Mouse (Mus musculus) liver, embryonic 11.5 days (tissue): Measurements from ENCODE around the gene Ikzf2. TPM values are rescaled to one million over a fixed set of nuclear protein-coding genes. Genes with fewer than 3 reads are reported as not detected.

ENCODE experiments used
- ATAC-seq: fragments of 200-750 bp; cut with Nextera tagmentation; replicated peaks from 2 replicates; pipeline ENCODE4 v1.8.0; 2017; ENCODE audit warnings: moderate number of reproducible peaks, mild to moderate bottlenecking, moderate TSS enrichment, moderate library complexity; ENCODE audit not compliant: low FRiP score
- DNase-seq: peaks from one replicate; pipeline ENCODE4 v3.0.0-alpha.2; 2017; ENCODE audit warnings: low spot score
- H3K27ac ChIP-seq: fragments of 300-500 bp; sonication (generic); 2 replicates; pipeline ENCODE4 v1.5.1; 2014; ENCODE audit warnings: mild to moderate bottlenecking, low read depth, low read length, control low read depth
- H3K27me3 ChIP-seq: fragments of 300-500 bp; sonication (generic); replicated peaks from 2 replicates; pipeline ENCODE4 v1.6.1; 2014; ENCODE audit warnings: low read length, mixed read lengths; ENCODE audit not compliant: control insufficient read depth, insufficient read depth
- H3K36me3 ChIP-seq: fragments of 300-500 bp; sonication (generic); 2 replicates; pipeline ENCODE4 v1.6.1; 2014; ENCODE audit warnings: mild to moderate bottlenecking, low read length, moderate library complexity, mixed read lengths; ENCODE audit not compliant: control insufficient read depth, insufficient read depth
- H3K4me1 ChIP-seq: fragments of 300-500 bp; sonication (generic); replicated peaks from 2 replicates; pipeline ENCODE4 v1.6.1; 2014; ENCODE audit warnings: low read length, mixed read lengths; ENCODE audit not compliant: control insufficient read depth, insufficient read depth
- H3K4me2 ChIP-seq: fragments of 300-500 bp; sonication (generic); 2 replicates; pipeline ENCODE4 v1.6.1; 2014; ENCODE audit warnings: mild to moderate bottlenecking, control low read depth, moderate library complexity
- H3K4me3 ChIP-seq: fragments of 300-500 bp; sonication (generic); 2 replicates; pipeline ENCODE4 v1.5.1; 2014; ENCODE audit warnings: low read depth, low read length, control low read depth
- H3K9ac ChIP-seq: fragments of 300-500 bp; sonication (generic); 2 replicates; pipeline ENCODE4 v1.6.1; 2014; ENCODE audit warnings: low read depth, low read length, control low read depth
- H3K9me3 ChIP-seq: fragments of 300-500 bp; sonication (generic); 2 replicates; pipeline ENCODE4 v1.6.1; 2016; ENCODE audit warnings: low read length, inconsistent platforms, mixed read lengths; ENCODE audit not compliant: control insufficient read depth
- WGBS: fragments of 180-500 bp; shearing (Covaris S2); extraction: QIAGEN DNeasy Blood & Tissue Kit; methylation state at CpG from one replicate; pipeline ENCODE4 v1.1.7; 2014; 5-methylcytosine and 5-hydroxymethylcytosine counted together
- polyA plus RNA-seq: library from polyadenylated mRNA; unstranded; fragments of >200 nt; fragmentation: Nextera tagmentation; extraction: Ambion mirVana; gene quantifications from 2 replicates; pipeline ENCODE4 v1.2.1, GENCODE M21; 2014

Gene Ikzf2
- polyA plus RNA-seq, 1 experiment from 2014 or later = 3.5 TPM

DNA sequence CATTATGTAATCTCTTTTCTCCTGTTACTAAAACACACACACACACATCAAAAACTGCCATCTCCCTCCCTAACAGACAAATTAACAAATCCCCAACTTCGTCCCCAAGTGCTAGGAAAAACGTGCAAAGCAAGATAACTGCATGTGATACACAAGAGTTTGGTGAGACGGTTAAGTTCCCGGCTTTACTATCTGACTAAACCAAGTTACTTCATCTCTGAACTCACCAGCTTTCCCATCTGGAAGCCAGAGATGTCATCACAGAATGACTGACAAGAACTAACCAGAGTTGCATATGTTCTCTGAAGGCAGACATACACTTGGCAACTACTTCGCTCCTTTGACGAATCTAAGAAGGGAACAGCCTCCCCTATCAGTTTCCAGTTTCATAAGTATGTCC is 56.5 kb downstream of the Ikzf2 start:
- WGBS = 43% methylated on average over 6 of the region's 6 CpGs
- no peak for DNase-seq
- Histone ChIP-seq H3K9me3 (no peaks in the 10 kb centered on the region), H3K36me3 (no peaks in the 10 kb centered on the region), H3K4me3 (no peak overlapping the region), H3K9ac (no peak overlapping the region), H3K4me1 (no peaks in the 10 kb centered on the region), H3K27ac (no peak overlapping the region), H3K27me3 (no peaks in the 10 kb centered on the region), H3K4me2 (no peak overlapping the region)
- peak; percentile 54 for ATAC-seq

DNA sequence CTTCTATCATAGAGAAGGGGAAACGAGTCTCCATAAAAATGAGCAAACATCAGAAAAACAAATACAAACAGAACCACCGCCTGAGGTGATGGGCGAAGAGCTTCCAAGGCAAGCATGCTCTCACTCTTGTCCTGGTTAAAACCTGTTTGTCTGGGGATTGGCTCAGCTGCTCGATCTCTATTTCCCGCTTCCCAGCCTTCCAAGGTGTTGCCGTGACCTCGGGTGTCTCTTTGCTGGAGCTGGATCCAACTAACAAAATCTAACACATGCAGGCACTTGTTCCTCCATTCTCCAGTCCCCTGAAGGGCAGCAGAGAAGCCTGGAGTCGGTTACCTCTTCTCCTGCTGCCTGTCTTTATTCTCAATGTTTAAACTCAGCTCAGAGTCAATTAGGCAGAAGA is 57.5 kb downstream of the Ikzf2 start:
- no peak overlapping the region for H3K9ac ChIP-seq
- H3K4me2 ChIP-seq = no peak overlapping the region
- H3K4me3 ChIP-seq = no peak overlapping the region
- H3K27ac ChIP-seq = no peak overlapping the region
- no peaks in the 10 kb centered on the region for H3K36me3 ChIP-seq
- no peaks in the 10 kb centered on the region for H3K27me3 ChIP-seq
- WGBS = 72% methylated on average over 8 of the region's 8 CpGs
- H3K9me3 ChIP-seq = no peaks in the 10 kb centered on the region
- no peak for ATAC-seq
- no peak for DNase-seq
- H3K4me1 ChIP-seq = no peaks in the 10 kb centered on the region

DNA sequence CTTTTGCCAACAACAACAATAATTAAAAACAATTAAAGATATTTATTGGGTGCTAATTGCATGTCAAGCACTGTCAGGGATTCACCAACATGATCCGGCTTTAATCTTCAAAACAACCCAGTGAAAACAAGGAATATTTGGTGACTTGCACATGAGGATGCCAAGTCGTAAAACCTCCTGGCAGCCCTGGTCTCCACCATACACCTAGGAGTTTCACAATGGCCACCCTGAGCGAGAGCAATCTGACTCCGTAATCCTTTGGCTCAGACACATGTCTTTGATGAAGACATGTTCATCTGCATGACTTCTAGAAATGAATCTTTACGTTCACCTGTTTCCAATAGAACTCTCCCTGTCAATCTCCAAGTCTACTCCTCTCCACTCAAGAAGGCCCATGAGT is 75.0 kb downstream of the Ikzf2 start:
- 90% methylated on average over 5 of the region's 5 CpGs for WGBS

DNA sequence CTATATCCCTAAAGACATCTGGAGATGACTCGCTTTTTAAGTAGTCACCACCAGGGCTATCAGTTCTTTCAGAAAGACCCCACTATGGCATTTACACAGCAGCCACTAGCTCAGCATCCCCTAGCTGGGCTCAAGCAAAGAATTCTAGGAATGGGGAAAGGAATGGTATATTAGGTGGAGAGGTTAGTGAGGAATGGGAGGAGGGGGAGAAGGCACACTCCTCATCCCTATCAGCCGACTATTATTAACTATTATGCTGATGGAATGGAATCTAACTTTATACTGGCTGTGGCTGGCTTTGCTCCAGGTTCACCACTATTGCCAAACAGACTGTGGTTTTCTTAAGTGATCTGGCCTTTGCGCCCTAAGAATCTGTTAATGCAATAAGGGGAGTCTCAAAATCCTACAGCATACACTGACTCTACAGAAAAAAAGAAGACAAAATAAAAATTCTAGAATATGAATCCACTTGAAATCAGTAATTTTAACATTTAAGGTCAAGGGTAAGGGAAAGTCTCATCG is 75.8 kb downstream of the Ikzf2 start:
- ATAC-seq (no peak), DNase-seq (no peak)
- Histone ChIP-seq H3K27ac (no peak overlapping the region), H3K4me2 (no peak overlapping the region), H3K27me3 (no peaks in the 10 kb centered on the region), H3K4me3 (no peak overlapping the region), H3K9me3 (no peaks in the 10 kb centered on the region), H3K4me1 (no peaks in the 10 kb centered on the region; the same call in 1 of the 2 replicates), H3K36me3 (no peaks in the 10 kb centered on the region), H3K9ac (no peak overlapping the region)
- 80% methylated on average over 4 of the region's 4 CpGs for WGBS

More for the DNA sequence above, 75.0 kb downstream of the Ikzf2 start:
- Histone ChIP-seq H3K4me2 (no peak overlapping the region), H3K4me3 (no peak overlapping the region), H3K27ac (no peak overlapping the region), H3K9ac (no peak overlapping the region), H3K27me3 (no peaks in the 10 kb centered on the region), H3K36me3 (no peaks in the 10 kb centered on the region), H3K4me1 (no peaks in the 10 kb centered on the region; the same call in 1 of the 2 replicates), H3K9me3 (no peaks in the 10 kb centered on the region)
- DNase-seq = no peak
- ATAC-seq = no peak

DNA sequence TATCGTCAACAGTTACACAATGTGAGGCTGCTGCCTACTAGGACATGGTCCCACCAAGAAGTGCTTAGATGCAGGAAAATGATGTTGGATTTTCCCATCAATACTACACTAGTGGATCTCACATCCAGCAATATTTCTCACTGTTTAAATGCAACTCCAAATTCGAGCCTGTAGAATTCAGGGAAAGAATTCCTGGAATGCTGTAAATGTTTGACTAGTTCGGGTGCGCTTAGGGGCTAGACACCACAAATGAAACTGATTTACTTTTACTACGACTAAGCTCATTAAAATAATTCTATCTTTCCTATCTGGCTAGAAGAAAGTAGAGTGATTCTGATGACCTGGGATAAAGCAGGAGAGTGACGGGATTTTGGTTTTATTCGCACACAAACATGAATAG is 76.3 kb downstream of the Ikzf2 start:
- H3K27me3 ChIP-seq = no peaks in the 10 kb centered on the region
- no peak overlapping the region for H3K27ac ChIP-seq
- no peak for ATAC-seq
- no peak overlapping the region for H3K4me2 ChIP-seq
- no peak overlapping the region for H3K9ac ChIP-seq
- H3K36me3 ChIP-seq = no peaks in the 10 kb centered on the region
- WGBS = 73% methylated on average over 7 of the region's 7 CpGs
- H3K9me3 ChIP-seq = no peaks in the 10 kb centered on the region
- H3K4me1 ChIP-seq = no peaks in the 10 kb centered on the region; the same call in 1 of the 2 replicates
- H3K4me3 ChIP-seq = no peak overlapping the region
- no peak for DNase-seq

DNA sequence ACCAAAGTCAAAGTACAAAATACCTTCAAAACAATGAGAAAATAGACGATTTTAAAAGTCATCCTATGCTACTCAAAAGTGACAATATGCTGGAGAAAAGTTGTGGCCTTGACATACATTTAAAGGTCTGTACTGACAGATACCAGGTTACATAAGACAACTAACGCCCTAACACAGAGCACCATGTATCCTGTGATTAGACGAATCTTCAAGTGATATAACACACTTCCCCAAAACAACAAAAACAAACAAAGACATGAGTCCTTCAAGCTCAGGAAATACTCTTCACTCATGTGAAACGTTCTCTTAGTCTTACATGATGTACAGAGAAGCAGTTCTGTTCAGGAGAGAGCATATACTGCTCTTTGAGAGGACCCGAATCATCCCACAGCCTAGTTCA is 78.2 kb downstream of the Ikzf2 start:
- Histone ChIP-seq H3K4me3 (no peak overlapping the region), H3K27me3 (no peaks in the 10 kb centered on the region), H3K4me2 (no peak overlapping the region), H3K9ac (no peak overlapping the region), H3K9me3 (no peaks in the 10 kb centered on the region), H3K27ac (no peak overlapping the region), H3K36me3 (no peaks in the 10 kb centered on the region), H3K4me1 (no peaks in the 10 kb centered on the region; the same call in 1 of the 2 replicates)
- DNase-seq = no peak
- peak; percentile 49; the same call in 1 of the 2 replicates for ATAC-seq
- 51% methylated on average over 5 of the region's 5 CpGs for WGBS

- Histone ChIP-seq H3K4me3 (no peak overlapping the region), H3K36me3 (no peaks in the 10 kb centered on the region), H3K9me3 (no peaks in the 10 kb centered on the region), H3K4me1 (no peaks in the 10 kb centered on the region; the same call in 1 of the 2 replicates), H3K9ac (no peak overlapping the region), H3K4me2 (no peak overlapping the region), H3K27me3 (no peaks in the 10 kb centered on the region), H3K27ac (no peak overlapping the region)
- DNase-seq (no peak), ATAC-seq (no peak)
- WGBS = 54% methylated on average over 1 of the region's 1 CpGs
These were observed 80.2 kb downstream of the Ikzf2 start for GRCm38 (mm10) chr1:69606844-69607243.

DNA sequence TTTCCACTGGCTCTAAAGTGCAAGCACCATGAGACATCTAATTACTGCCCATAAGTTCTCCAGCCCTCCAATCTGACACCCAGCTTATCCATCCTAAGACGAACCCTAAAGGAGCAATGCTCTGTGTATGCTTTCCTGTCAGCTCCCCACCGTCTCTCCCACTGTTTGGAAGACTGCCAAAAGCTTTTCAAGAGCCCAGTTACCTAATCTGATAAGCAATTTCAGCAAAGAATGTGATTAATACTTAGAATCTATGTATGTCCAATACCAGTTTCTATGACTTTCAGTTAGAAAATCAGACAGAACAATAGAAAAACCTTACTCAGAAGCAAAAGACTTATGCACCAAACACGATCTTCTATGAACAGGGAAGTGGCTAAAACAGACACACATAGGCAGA is 82.8 kb downstream of the Ikzf2 start:
- Histone ChIP-seq H3K4me2 (no peak overlapping the region), H3K27ac (no peak overlapping the region), H3K9me3 (no peaks in the 10 kb centered on the region), H3K4me1 (no peaks in the 10 kb centered on the region; the same call in 1 of the 2 replicates), H3K9ac (no peak overlapping the region), H3K4me3 (no peak overlapping the region), H3K36me3 (no peaks in the 10 kb centered on the region), H3K27me3 (no peaks in the 10 kb centered on the region)
- ATAC-seq = no peak
- WGBS = 43% methylated on average over 3 of the region's 3 CpGs
- DNase-seq = no peak

- Histone ChIP-seq H3K27ac (no peak overlapping the region), H3K36me3 (no peaks in the 10 kb centered on the region), H3K27me3 (no peaks in the 10 kb centered on the region), H3K4me2 (no peak overlapping the region), H3K9me3 (no peaks in the 10 kb centered on the region), H3K4me3 (no peak overlapping the region), H3K4me1 (no peaks in the 10 kb centered on the region), H3K9ac (no peak overlapping the region)
- no peak for DNase-seq
- ATAC-seq = no peak
- 44% methylated on average over 1 of the region's 1 CpGs for WGBS
These were observed 86.1 kb downstream of the Ikzf2 start for GRCm38 (mm10) chr1:69600954-69601353.
